Mouse (Mus musculus): ENCODE measurements around the gene Mmp14. TPM values are rescaled to one million over a fixed set of nuclear protein-coding genes. Genes with fewer than 3 reads are reported as not detected.
A peak's percentile ranks its signal among the peaks of the same experiment; 100 is the strongest.

Mmp14 gene
- total and polyA plus RNA-seq, 2 experiments from 2014 or later: 41.8 to 46.4 TPM

GRCm38 (mm10) chr14:54425540-54425939 is 5.9 kb upstream of the Mmp14 start:
- Histone ChIP-seq H3K4me2 (ENCODE audit: low read depth, low read length, poor library complexity, severe bottlenecking) (peak overlapping the region; percentile 71), H3K9me3 (ENCODE audit: low read length) (no peaks in the 10 kb centered on the region), H3K9ac (replicated peaks; ENCODE audit: low read length, poor library complexity, severe bottlenecking) (no peak overlapping the region), H3K4me3 (ENCODE audit: low read depth, low read length) (peak overlapping the region; percentile 93; the same call in 1 of the 2 replicates), H3K4me1 (ENCODE audit: insufficient read depth, low read length) (peaks cover 5% of the 10 kb centered on the region; the same call in 1 of the 2 replicates), H3K27me3 (ENCODE audit: insufficient read depth, low read length) (no peaks in the 10 kb centered on the region), H3K36me3 (ENCODE audit: insufficient read depth, low read length) (peaks cover 5% of the 10 kb centered on the region; the same call in 1 of the 2 replicates), H3K27ac (ENCODE audit: low read depth, low read length) (no peak overlapping the region)
- no peak for DNase-seq (ENCODE audit: low spot score)
- WGBS: 75% methylated on average over 1 of the region's 1 CpGs
- no peak for TF ChIP-seq CTCF (IDR thresholded peaks at IDR 0.05)
- ATAC-seq (ENCODE audit: low FRiP score): no peak

- ATAC-seq (ENCODE audit: low FRiP score) (peak; percentile 44; the same call in 1 of the 2 replicates), DNase-seq (ENCODE audit: low spot score) (no peak)
- Histone ChIP-seq H3K4me1 (ENCODE audit: insufficient read depth, low read length) (peaks cover 5% of the 10 kb centered on the region; the same call in 1 of the 2 replicates), H3K27ac (ENCODE audit: low read depth, low read length) (peak overlapping the region; percentile 92), H3K4me2 (ENCODE audit: low read depth, low read length, poor library complexity, severe bottlenecking) (peak overlapping the region; percentile 71), H3K9me3 (ENCODE audit: low read length) (no peaks in the 10 kb centered on the region), H3K27me3 (ENCODE audit: insufficient read depth, low read length) (no peaks in the 10 kb centered on the region), H3K4me3 (ENCODE audit: low read depth, low read length) (peak overlapping the region; percentile 93), H3K9ac (replicated peaks; ENCODE audit: low read length, poor library complexity, severe bottlenecking) (peak overlapping the region; percentile 86), H3K36me3 (ENCODE audit: insufficient read depth, low read length) (peaks cover 5% of the 10 kb centered on the region; the same call in 1 of the 2 replicates)
- TF ChIP-seq CTCF (IDR thresholded peaks at IDR 0.05): 0 out of 2 replicates have a peak, but pooled peaks have one; percentile 7
- 33% methylated on average over 14 of the region's 14 CpGs for WGBS
These were observed 5.3 kb upstream of the Mmp14 start for GRCm38 (mm10) chr14:54426003-54426688.

- Histone ChIP-seq H3K27ac (ENCODE audit: low read depth, low read length) (peak within 1 kb of the TSS; percentile 92), H3K4me2 (ENCODE audit: low read depth, low read length, poor library complexity, severe bottlenecking) (peak within 1 kb of the TSS; percentile 71), H3K9ac (replicated peaks; ENCODE audit: low read length, poor library complexity, severe bottlenecking) (peak within 1 kb of the TSS; percentile 86), H3K27me3 (ENCODE audit: insufficient read depth, low read length) (no peaks in the 10 kb centered on the region), H3K9me3 (ENCODE audit: low read length) (no peaks in the 10 kb centered on the region), H3K4me1 (ENCODE audit: insufficient read depth, low read length) (peaks cover 5% of the 10 kb centered on the region; the same call in 1 of the 2 replicates), H3K36me3 (ENCODE audit: insufficient read depth, low read length) (peaks cover 5% of the 10 kb centered on the region; the same call in 1 of the 2 replicates), H3K4me3 (ENCODE audit: low read depth, low read length) (peak within 1 kb of the TSS; percentile 93)
- under 1% methylated on average over 48 of the region's 48 CpGs for WGBS
- TF ChIP-seq CTCF (IDR thresholded peaks at IDR 0.05): no peak
- DNase-seq (ENCODE audit: low spot score) (peak; percentile 97), ATAC-seq (ENCODE audit: low FRiP score) (peak; percentile 85)
These were observed 4.6 kb upstream of the Mmp14 start, which contains the start of gene Mrpl52 for GRCm38 (mm10) chr14:54426689-54427398. Mrpl52 (plus strand) TSS chr14:54426909.

GRCm38 (mm10) chr14:54427696-54428095 is 3.7 kb upstream of the Mmp14 start:
- TF ChIP-seq CTCF (IDR thresholded peaks at IDR 0.05): no peak
- 91% methylated on average over 7 of the region's 7 CpGs for WGBS
- Histone ChIP-seq H3K9me3 (ENCODE audit: low read length) (no peaks in the 10 kb centered on the region), H3K4me1 (ENCODE audit: insufficient read depth, low read length) (peaks cover 5% of the 10 kb centered on the region; the same call in 1 of the 2 replicates), H3K4me3 (ENCODE audit: low read depth, low read length) (peak overlapping the region; percentile 93), H3K4me2 (ENCODE audit: low read depth, low read length, poor library complexity, severe bottlenecking) (peak overlapping the region; percentile 71), H3K36me3 (ENCODE audit: insufficient read depth, low read length) (peaks cover 5% of the 10 kb centered on the region; the same call in 1 of the 2 replicates), H3K9ac (replicated peaks; ENCODE audit: low read length, poor library complexity, severe bottlenecking) (no peak overlapping the region), H3K27me3 (ENCODE audit: insufficient read depth, low read length) (no peaks in the 10 kb centered on the region), H3K27ac (ENCODE audit: low read depth, low read length) (no peak overlapping the region)
- ATAC-seq (ENCODE audit: low FRiP score): no peak
- DNase-seq (ENCODE audit: low spot score): no peak

- Histone ChIP-seq H3K36me3 (ENCODE audit: insufficient read depth, low read length) (peaks cover 5% of the 10 kb centered on the region; the same call in 1 of the 2 replicates), H3K4me3 (ENCODE audit: low read depth, low read length) (no peak overlapping the region), H3K9me3 (ENCODE audit: low read length) (no peaks in the 10 kb centered on the region), H3K9ac (replicated peaks; ENCODE audit: low read length, poor library complexity, severe bottlenecking) (no peak overlapping the region), H3K27ac (ENCODE audit: low read depth, low read length) (no peak overlapping the region), H3K4me1 (ENCODE audit: insufficient read depth, low read length) (peaks cover 5% of the 10 kb centered on the region; the same call in 1 of the 2 replicates), H3K27me3 (ENCODE audit: insufficient read depth, low read length) (no peaks in the 10 kb centered on the region), H3K4me2 (ENCODE audit: low read depth, low read length, poor library complexity, severe bottlenecking) (no peak overlapping the region)
- DNase-seq (ENCODE audit: low spot score): no peak
- no peak for TF ChIP-seq CTCF (IDR thresholded peaks at IDR 0.05)
- WGBS: 93% methylated on average over 5 of the region's 5 CpGs
- no peak for ATAC-seq (ENCODE audit: low FRiP score)
These were observed 3.0 kb upstream of the Mmp14 start for GRCm38 (mm10) chr14:54428421-54428820.
